Mouse (Mus musculus): ENCODE data around the gene Zbtb39. TPM values are rescaled to one million over a fixed set of nuclear protein-coding genes. Genes with fewer than 3 reads are reported as not detected.

Gene Zbtb39
- polyA plus RNA-seq, 1 experiment, result 3.5 TPM

GRCm38 (mm10) chr10:127738151-127738882, 1.0 kb upstream of the Zbtb39 start:
- Histone ChIP-seq H3K4me3 (ENCODE audit: insufficient read depth, poor library complexity, severe bottlenecking) (no peak overlapping the region), H3K36me3 (ENCODE audit: control insufficient read depth, insufficient read depth) (peaks cover 22% of the 10 kb centered on the region), H3K79me2 (ENCODE audit: control insufficient read depth, insufficient read depth) (peaks cover 35% of the 10 kb centered on the region), H3K79me3 (ENCODE audit: low read depth) (peaks cover 23% of the 10 kb centered on the region), H3ac (ENCODE audit: control insufficient read depth, insufficient read length, low read depth) (no peak overlapping the region), H3K27me3 (ENCODE audit: control insufficient read depth, insufficient read depth, insufficient read length) (peaks cover 13% of the 10 kb centered on the region)
- no peak for TF ChIP-seq CTCF (IDR thresholded peaks at IDR 0.05; ENCODE audit: control insufficient read depth, insufficient read depth, insufficient read length)
- no peak for TF ChIP-seq MYOD1 (IDR thresholded peaks at IDR 0.05; ENCODE audit: control insufficient read depth, insufficient read length, low read depth)
- no peak for TF ChIP-seq MYOG (IDR thresholded peaks at IDR 0.05; ENCODE audit: control insufficient read depth, extremely low read depth, insufficient read length)

DNA sequence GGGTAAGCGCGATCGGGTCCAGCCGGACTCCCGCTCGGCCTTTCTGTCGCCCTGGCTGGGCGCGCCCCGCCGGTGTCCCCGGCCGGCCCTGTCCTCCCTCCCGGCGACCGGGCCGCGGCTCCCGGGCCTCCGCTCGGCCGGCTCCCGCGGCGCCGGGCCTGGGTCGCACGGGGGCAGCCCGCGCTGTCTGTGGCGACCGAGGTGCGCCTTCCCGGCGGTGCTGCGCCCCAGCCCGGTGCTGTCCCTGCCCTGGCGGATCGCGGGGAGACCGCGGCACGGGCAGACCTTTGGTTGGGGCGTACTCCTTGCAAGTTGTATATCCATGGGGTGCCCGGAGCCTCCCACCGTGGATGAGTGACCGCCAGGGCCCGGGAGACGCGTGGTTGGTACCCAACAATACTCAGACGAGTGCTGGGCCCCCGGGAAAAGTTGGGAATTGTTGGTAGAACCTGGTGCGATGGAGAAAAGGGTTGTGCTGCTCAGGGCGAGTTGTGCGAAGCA, 373 bp downstream of the Zbtb39 start:
- Histone ChIP-seq H3K79me2 (ENCODE audit: control insufficient read depth, insufficient read depth) (peaks cover 38% of the 10 kb centered on the region), H3K27me3 (ENCODE audit: control insufficient read depth, insufficient read depth, insufficient read length) (peaks cover 5% of the 10 kb centered on the region), H3K4me3 (ENCODE audit: insufficient read depth, poor library complexity, severe bottlenecking) (peak overlapping the region; percentile 89), H3K79me3 (ENCODE audit: low read depth) (peaks cover 34% of the 10 kb centered on the region), H3K36me3 (ENCODE audit: control insufficient read depth, insufficient read depth) (peaks cover 35% of the 10 kb centered on the region), H3ac (ENCODE audit: control insufficient read depth, insufficient read length, low read depth) (peak overlapping the region; percentile 98)
- TF ChIP-seq MAX (IDR thresholded peaks at IDR 0.05) (no peak), MYOD1 (IDR thresholded peaks at IDR 0.05; ENCODE audit: control insufficient read depth, insufficient read length, low read depth) (no peak), FOSL1 (IDR thresholded peaks at IDR 0.05; ENCODE audit: insufficient read depth, low read length, poor library complexity, severe bottlenecking) (no peak), USF1 (IDR thresholded peaks at IDR 0.05; ENCODE audit: low read depth) (no peak), MYOG (IDR thresholded peaks at IDR 0.05; ENCODE audit: control insufficient read depth, extremely low read depth, insufficient read length) (no peak), CEBPB (IDR thresholded peaks at IDR 0.05; ENCODE audit: low read depth) (no peak), CTCF (IDR thresholded peaks at IDR 0.05; ENCODE audit: control insufficient read depth, insufficient read depth, insufficient read length) (no peak)

DNA sequence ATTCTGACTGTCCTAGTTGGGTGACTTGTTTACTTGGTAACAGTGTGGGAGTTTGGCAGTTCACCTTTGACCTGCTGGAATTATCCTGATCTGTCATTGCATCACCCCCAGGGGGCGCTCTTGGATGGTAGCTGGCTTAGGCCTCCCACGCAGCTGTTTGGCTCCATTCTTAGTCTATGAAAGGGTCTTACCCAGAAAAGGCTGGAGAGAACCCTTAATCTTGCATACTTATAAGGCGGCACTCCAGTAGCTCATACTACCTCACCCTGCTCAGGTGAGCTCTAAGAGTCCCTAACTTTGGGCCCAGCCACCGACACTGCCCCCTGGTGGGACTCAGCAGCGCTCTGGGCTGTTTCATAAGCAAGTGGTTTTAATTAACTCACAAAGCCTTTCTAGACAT, 5.3 kb downstream of the Zbtb39 start:
- H3ac ChIP-seq (ENCODE audit: control insufficient read depth, insufficient read length, low read depth), result no peak overlapping the region
- peaks cover 48% of the 10 kb centered on the region for H3K79me2 ChIP-seq (ENCODE audit: control insufficient read depth, insufficient read depth)
- H3K79me3 ChIP-seq (ENCODE audit: low read depth), result peaks cover 34% of the 10 kb centered on the region
- no peaks in the 10 kb centered on the region for H3K27me3 ChIP-seq (ENCODE audit: control insufficient read depth, insufficient read depth, insufficient read length)
- H3K36me3 ChIP-seq (ENCODE audit: control insufficient read depth, insufficient read depth), result peaks cover 60% of the 10 kb centered on the region
- H3K4me3 ChIP-seq (ENCODE audit: insufficient read depth, poor library complexity, severe bottlenecking), result no peak overlapping the region
- TF ChIP-seq MAX (IDR thresholded peaks at IDR 0.05) (no peak), CTCF (IDR thresholded peaks at IDR 0.05; ENCODE audit: control insufficient read depth, insufficient read depth, insufficient read length) (peak; percentile 33), USF1 (IDR thresholded peaks at IDR 0.05; ENCODE audit: low read depth) (no peak), MYOG (IDR thresholded peaks at IDR 0.05; ENCODE audit: control insufficient read depth, extremely low read depth, insufficient read length) (no peak), CEBPB (IDR thresholded peaks at IDR 0.05; ENCODE audit: low read depth) (peak; percentile 1), FOSL1 (IDR thresholded peaks at IDR 0.05; ENCODE audit: insufficient read depth, low read length, poor library complexity, severe bottlenecking) (no peak)

DNA sequence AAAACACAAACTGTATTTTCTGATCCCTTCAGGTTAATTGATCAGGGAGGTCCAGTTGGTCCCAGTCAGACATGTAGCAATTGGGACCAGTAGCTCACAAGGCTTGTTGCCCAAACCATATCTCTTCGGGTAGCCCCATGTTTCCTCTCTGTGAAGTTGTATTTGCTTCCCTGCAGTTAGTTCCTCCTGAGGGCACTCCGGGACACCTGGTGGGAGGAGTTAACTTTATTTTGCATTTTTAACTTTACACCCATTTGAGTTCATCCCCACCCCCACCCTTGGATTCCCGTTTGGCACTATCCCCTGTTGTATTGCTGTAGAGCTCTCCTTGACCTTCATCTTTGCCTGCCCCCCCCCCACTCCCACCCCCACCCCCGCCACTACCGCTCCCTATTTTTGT, 6.5 kb downstream of the Zbtb39 start:
- peaks cover 24% of the 10 kb centered on the region for H3K79me3 ChIP-seq (ENCODE audit: low read depth)
- H3K27me3 ChIP-seq (ENCODE audit: control insufficient read depth, insufficient read depth, insufficient read length), result no peaks in the 10 kb centered on the region
- H3ac ChIP-seq (ENCODE audit: control insufficient read depth, insufficient read length, low read depth), result no peak overlapping the region
- H3K36me3 ChIP-seq (ENCODE audit: control insufficient read depth, insufficient read depth), result peaks cover 60% of the 10 kb centered on the region
- no peak for TF ChIP-seq MYOD1 (IDR thresholded peaks at IDR 0.05; ENCODE audit: control insufficient read depth, insufficient read length, low read depth)
- no peak for TF ChIP-seq CTCF (IDR thresholded peaks at IDR 0.05; ENCODE audit: control insufficient read depth, insufficient read depth, insufficient read length)
- TF ChIP-seq FOSL1 (IDR thresholded peaks at IDR 0.05; ENCODE audit: insufficient read depth, low read length, poor library complexity, severe bottlenecking), result no peak
- no peak for TF ChIP-seq MYOG (IDR thresholded peaks at IDR 0.05; ENCODE audit: control insufficient read depth, extremely low read depth, insufficient read length)
- no peak for TF ChIP-seq USF1 (IDR thresholded peaks at IDR 0.05; ENCODE audit: low read depth)
- TF ChIP-seq MAX (IDR thresholded peaks at IDR 0.05), result no peak
- no peak for TF ChIP-seq CEBPB (IDR thresholded peaks at IDR 0.05; ENCODE audit: low read depth)
- H3K4me3 ChIP-seq (ENCODE audit: insufficient read depth, poor library complexity, severe bottlenecking), result no peak overlapping the region
- peaks cover 36% of the 10 kb centered on the region for H3K79me2 ChIP-seq (ENCODE audit: control insufficient read depth, insufficient read depth)

DNA sequence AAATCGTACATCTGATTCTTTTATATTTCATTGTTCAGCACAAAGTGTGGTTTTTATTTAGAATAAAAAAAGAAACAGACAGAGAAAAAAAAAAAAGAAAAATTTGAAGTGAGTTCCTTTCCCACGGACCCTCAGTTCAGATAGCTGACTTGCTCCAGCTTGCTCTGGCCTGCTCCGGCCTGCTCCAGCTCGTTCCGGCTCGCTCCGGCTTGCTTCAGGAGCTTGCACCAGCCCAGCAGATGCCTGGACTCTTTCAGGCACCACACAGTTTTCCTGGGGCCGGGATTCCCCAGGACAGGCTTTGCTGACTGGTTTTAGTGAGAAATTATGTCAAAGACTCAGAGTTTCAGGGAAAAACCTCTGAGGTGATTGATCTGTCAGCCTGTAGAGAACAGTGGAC, 7.9 kb downstream of the Zbtb39 start:
- Histone ChIP-seq H3K79me3 (ENCODE audit: low read depth) (peaks cover 19% of the 10 kb centered on the region), H3K4me3 (ENCODE audit: insufficient read depth, poor library complexity, severe bottlenecking) (no peak overlapping the region), H3ac (ENCODE audit: control insufficient read depth, insufficient read length, low read depth) (no peak overlapping the region), H3K27me3 (ENCODE audit: control insufficient read depth, insufficient read depth, insufficient read length) (no peaks in the 10 kb centered on the region), H3K36me3 (ENCODE audit: control insufficient read depth, insufficient read depth) (peaks cover 49% of the 10 kb centered on the region), H3K79me2 (ENCODE audit: control insufficient read depth, insufficient read depth) (peaks cover 22% of the 10 kb centered on the region)
- TF ChIP-seq MYOD1 (IDR thresholded peaks at IDR 0.05; ENCODE audit: control insufficient read depth, insufficient read length, low read depth), result no peak
- no peak for TF ChIP-seq FOSL1 (IDR thresholded peaks at IDR 0.05; ENCODE audit: insufficient read depth, low read length, poor library complexity, severe bottlenecking)
- TF ChIP-seq MYOG (IDR thresholded peaks at IDR 0.05; ENCODE audit: control insufficient read depth, extremely low read depth, insufficient read length), result no peak
- no peak for TF ChIP-seq CTCF (IDR thresholded peaks at IDR 0.05; ENCODE audit: control insufficient read depth, insufficient read depth, insufficient read length)
- no peak for TF ChIP-seq MAX (IDR thresholded peaks at IDR 0.05)

All from C2C12 (cell line).